Mouse (Mus musculus): ENCODE measurements around the gene Ssbp4.
A peak's percentile ranks its signal among the peaks of the same experiment; 100 is the strongest.

- TF ChIP-seq CTCF (IDR thresholded peaks at IDR 0.05; ENCODE audit: extremely low read depth, insufficient read length, insufficient replicate concordance, low read depth, low read length) (peak; percentile 56; the same call in 1 of the 2 replicates), POLR2A (IDR thresholded peaks at IDR 0.05; ENCODE audit: low read depth, low read length) (no peak)
Observed at GRCm38 (mm10) chr8:70560096-70560495, 48.6 kb downstream of the Ssbp4 start.
